Mouse (Mus musculus) gastrocnemius, postnatal 36 days (tissue): ENCODE measurements around the gene Mical1. TPM values are rescaled to one million over a fixed set of nuclear protein-coding genes. Genes with fewer than 3 reads are reported as not detected.

Experiments
- DNase-seq, 2 experiments: peaks; one replicate each; pipeline ENCODE4 v3.0.0; 2022
- intact Hi-C: fragments of 180-260 bp; cut with DNase I; formaldehyde crosslinking; loops from one replicate; pipeline ENCODE4 v1.15.1; 2025
- long read RNA-seq, 2 experiments: library from polyadenylated mRNA; stranded (forward); transcript quantifications; one replicate each; pipeline ENCODE4 v2.0.0; 2021
- total RNA-seq, 2 experiments: library from RNA; stranded (reverse); gene quantifications; 2 replicates each; pipeline ENCODE4 v1.2.3; 2021

The Mical1 gene
- total RNA-seq, result 1 to 10 TPM; 5.0 to 5.1 TPM
- long read RNA-seq, experiment 1, partial matches to known transcripts, result 0 of 3 reads
- long read RNA-seq, experiment 1, other reads (novel, unspliced or antisense), result 3 of 3 reads
- long read RNA-seq, experiment 2, partial matches to known transcripts, result 0 of 1 reads
- long read RNA-seq, experiment 2, other reads (novel, unspliced or antisense), result 0 of 1 reads

- intact Hi-C loops, result no loop called here
- peak; percentile 58 to 69 for DNase-seq
These were observed at the start of gene Mical1 for GRCm38 (mm10) chr10:41476171-41477017. TSS of gene Mical1 (plus strand) at chr10:41476314.

GRCm38 (mm10) chr10:41426368-41426767 lies 49.7 kb upstream of the Mical1 start:
- intact Hi-C loops, result no loop called here
- no peak for DNase-seq

GRCm38 (mm10) chr10:41434624-41435023 lies 41.5 kb upstream of the Mical1 start:
- DNase-seq, result peak in 1 of 2 experiments; percentile 35
- intact Hi-C loops, result loop anchor here (10.0 kb wide), 2 partner anchors 70 to 250 kb away; no protein-coding TSS in a partner anchor

GRCm38 (mm10) chr10:41435141-41435540 lies 41.0 kb upstream of the Mical1 start:
- intact Hi-C loops, result loop anchor here (10.0 kb wide), 2 partner anchors 70 to 250 kb away; no protein-coding TSS in a partner anchor
- no peak for DNase-seq

GRCm38 (mm10) chr10:41448216-41448615 lies 27.9 kb upstream of the Mical1 start:
- DNase-seq, result no peak
- intact Hi-C loops, result no loop called here

GRCm38 (mm10) chr10:41449684-41450083 lies 26.4 kb upstream of the Mical1 start:
- intact Hi-C loops, result no loop called here
- DNase-seq, result no peak

- intact Hi-C loops, result no loop called here
- peak; percentile 93 to 94 for DNase-seq
These were observed 25.9 kb upstream of the Mical1 start, which contains the start of gene Zbtb24 for GRCm38 (mm10) chr10:41450137-41450670. TSS of gene Zbtb24 (plus strand) at chr10:41450383.

- intact Hi-C loops, result no loop called here
- DNase-seq, result no peak
These were observed 25.2 kb upstream of the Mical1 start for GRCm38 (mm10) chr10:41450780-41451522.

- DNase-seq, result no peak
- intact Hi-C loops, result no loop called here
These were observed 24.5 kb upstream of the Mical1 start for GRCm38 (mm10) chr10:41451656-41452055.

- intact Hi-C loops, result no loop called here
- DNase-seq, result no peak
These were observed 23.3 kb upstream of the Mical1 start for GRCm38 (mm10) chr10:41452791-41453190.

- intact Hi-C loops, result no loop called here
- no peak for DNase-seq
These were observed 16.1 kb upstream of the Mical1 start for GRCm38 (mm10) chr10:41459990-41460389.

- DNase-seq, result no peak
- intact Hi-C loops, result no loop called here
These were observed 15.6 kb upstream of the Mical1 start for GRCm38 (mm10) chr10:41460501-41460900.

GRCm38 (mm10) chr10:41461057-41461722 lies 14.9 kb upstream of the Mical1 start:
- DNase-seq, result no peak
- intact Hi-C loops, result no loop called here

GRCm38 (mm10) chr10:41464401-41464955 lies 11.6 kb upstream of the Mical1 start:
- intact Hi-C loops, result no loop called here

GRCm38 (mm10) chr10:41467325-41467724 lies 8.8 kb upstream of the Mical1 start:
- no peak for DNase-seq
- intact Hi-C loops, result no loop called here

More at GRCm38 (mm10) chr10:41464401-41464955, 11.6 kb upstream of the Mical1 start:
- DNase-seq, result no peak

- no peak for DNase-seq
- intact Hi-C loops, result no loop called here
These were observed 5.4 kb upstream of the Mical1 start for GRCm38 (mm10) chr10:41470693-41471092.

GRCm38 (mm10) chr10:41472534-41472933 lies 3.6 kb upstream of the Mical1 start:
- no peak for DNase-seq
- intact Hi-C loops, result no loop called here

GRCm38 (mm10) chr10:41472962-41473481 lies 3.1 kb upstream of the Mical1 start:
- intact Hi-C loops, result no loop called here
- DNase-seq, result no peak

GRCm38 (mm10) chr10:41473782-41474468 lies 2.2 kb upstream of the Mical1 start:
- no peak for DNase-seq
- intact Hi-C loops, result no loop called here
